Mouse (Mus musculus): Measurements from ENCODE around the gene Nanog.

DNA sequence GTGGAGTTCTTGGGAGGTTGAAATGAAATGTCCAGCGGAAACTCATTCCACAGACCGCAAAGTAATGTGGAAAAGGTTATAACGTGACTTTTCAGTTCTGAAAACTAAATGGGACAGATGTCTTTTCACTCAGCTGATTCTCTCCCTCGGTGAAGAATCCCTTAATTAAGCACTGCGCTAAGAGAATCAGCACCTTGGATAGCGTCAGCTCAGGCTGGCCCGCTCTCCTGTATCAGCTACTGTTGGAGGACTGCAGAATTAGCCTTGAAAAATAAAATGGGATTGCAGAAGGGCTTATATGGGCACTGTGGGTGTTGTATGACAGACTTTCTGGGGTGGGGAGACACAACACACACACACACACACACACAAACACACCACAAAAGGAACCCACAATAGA lies 47.7 kb upstream of the Nanog start:
- TF ChIP-seq CTCF (conservative IDR thresholded peaks at IDR 0.05; ENCODE audit: low read length) (no peak), POU5F1 (IDR thresholded peaks at IDR 0.05; ENCODE audit: borderline replicate concordance, low read length) (no peak), NANOG (IDR thresholded peaks at IDR 0.05; ENCODE audit: borderline replicate concordance, low read length) (no peak)
